Mouse (Mus musculus) left cerebral cortex, adult 8-10 months (tissue): ENCODE results near the gene Rnf213. TPM values are rescaled to one million over a fixed set of nuclear protein-coding genes. Genes with fewer than 3 reads are reported as not detected.
"Not testable (repeated sequence)": the region's sequence is repeated elsewhere in the genome, so short reads cannot be mapped to it uniquely, and the experiment has no call there.

ENCODE experiments used
- DNase-seq, 2 experiments: peaks; one replicate each; pipeline ENCODE4 v3.0.0; 2022; ENCODE audit warnings: low spot score in 2 of 2
- total RNA-seq, 4 experiments: library from RNA; stranded (reverse); gene quantifications; 2 replicates each; pipeline ENCODE4 v1.2.4; 2022

The Rnf213 gene
- 1 to 10 TPM; 4.5 to 5.7 (median 5.5) TPM for total RNA-seq

GRCm38 (mm10) chr11:119392800-119393482 is at the start of gene Rnf213:
TSS of gene Rnf213 (plus strand) at chr11:119393100.
- peak in 1 of 2 experiments; percentile 12 for DNase-seq

DNA sequence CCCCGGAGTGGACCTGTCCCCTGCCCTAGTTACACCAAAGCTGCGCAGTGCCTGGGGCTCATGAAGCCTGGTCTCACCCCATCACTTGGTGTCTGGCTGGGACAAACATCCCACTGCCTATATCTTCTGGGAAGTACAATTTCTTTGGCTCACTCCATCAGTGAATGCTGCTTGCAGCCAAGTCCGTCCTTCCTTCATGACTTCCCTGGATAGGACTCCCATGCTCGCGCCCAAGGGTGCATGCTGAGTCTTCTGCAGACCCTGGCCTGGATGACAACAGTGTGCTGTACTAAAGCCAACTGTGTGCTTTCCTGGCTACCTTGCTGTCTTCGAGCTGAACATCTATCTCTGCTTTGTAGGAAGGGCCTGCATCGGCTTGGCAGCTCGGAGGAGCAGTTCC is 48.7 kb upstream of the Rnf213 start:
- DNase-seq = no peak

DNA sequence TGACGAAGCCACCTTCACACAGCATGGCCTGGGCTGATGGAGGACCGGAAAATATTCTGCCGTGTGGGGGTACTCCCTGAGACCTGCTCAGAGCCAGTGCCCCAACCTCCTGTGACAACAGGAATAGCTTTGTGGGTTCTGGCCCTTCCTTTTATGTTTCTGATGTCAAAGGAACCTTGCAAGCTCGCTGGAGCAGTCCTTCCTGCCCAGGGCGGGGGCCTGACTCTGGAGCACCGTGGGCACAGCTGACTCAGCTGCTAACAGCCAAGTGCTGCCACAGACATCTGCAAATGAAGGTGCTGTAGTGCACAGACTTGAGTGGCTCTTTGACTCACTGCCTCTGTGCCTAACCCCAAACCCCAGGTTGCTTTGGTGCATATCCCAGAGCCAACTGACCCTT is 48.0 kb upstream of the Rnf213 start:
- DNase-seq = no peak

GRCm38 (mm10) chr11:119347125-119347524 is 45.8 kb upstream of the Rnf213 start:
- no peak for DNase-seq

DNA sequence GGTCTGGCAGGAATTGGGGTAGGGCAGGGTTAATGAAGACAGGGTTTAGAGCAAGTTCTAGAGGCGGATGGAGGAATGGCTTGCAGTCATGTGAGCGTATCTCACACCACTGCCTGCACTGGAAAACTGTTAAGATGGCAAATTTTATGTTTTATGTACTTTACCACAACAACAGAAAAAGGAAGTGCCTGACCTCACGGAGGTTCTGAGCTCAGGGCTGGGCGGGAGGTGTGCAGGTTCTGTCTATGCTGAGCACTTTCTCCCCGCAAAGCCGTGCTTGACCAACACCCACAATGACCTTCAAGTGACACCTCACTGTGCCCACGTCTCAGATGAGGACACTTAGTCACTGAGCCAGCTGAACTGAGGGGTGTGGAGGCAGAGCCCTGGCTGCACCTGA is 40.8 kb upstream of the Rnf213 start:
- no peak for DNase-seq

GRCm38 (mm10) chr11:119353946-119354345 is 39.0 kb upstream of the Rnf213 start:
- DNase-seq = no peak

DNA sequence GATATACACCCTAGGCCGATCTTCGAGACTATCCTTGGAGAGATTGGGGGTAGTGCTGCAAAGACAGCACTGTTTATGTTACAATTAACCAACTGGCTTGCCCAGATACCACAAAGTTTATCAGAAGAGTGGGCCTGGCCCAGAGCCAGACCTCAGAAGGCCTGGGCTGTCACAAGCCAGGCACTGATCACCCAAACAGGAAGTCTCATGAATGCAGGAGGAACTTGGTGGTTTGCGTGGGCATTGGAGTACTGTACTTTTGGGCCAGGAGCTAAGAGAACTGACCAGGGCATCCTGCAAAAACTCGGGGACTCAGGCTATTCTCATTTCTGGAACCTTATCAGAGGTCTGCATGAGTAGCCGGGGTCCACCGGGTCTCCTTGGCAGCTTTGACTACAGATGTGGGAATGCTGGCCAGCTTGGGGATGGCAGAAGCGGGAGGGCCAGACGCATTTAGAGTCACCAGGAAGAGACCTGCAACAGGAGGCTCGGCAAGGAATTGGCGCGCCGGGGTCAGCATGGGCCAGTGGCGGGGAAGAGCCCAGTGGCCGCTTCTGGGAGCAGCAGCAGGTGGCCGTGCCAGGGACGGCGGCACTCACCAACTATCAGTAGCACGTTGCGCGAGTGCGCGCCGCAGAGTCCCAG is 38.0 kb upstream of the Rnf213 start:
- DNase-seq = no peak

DNA sequence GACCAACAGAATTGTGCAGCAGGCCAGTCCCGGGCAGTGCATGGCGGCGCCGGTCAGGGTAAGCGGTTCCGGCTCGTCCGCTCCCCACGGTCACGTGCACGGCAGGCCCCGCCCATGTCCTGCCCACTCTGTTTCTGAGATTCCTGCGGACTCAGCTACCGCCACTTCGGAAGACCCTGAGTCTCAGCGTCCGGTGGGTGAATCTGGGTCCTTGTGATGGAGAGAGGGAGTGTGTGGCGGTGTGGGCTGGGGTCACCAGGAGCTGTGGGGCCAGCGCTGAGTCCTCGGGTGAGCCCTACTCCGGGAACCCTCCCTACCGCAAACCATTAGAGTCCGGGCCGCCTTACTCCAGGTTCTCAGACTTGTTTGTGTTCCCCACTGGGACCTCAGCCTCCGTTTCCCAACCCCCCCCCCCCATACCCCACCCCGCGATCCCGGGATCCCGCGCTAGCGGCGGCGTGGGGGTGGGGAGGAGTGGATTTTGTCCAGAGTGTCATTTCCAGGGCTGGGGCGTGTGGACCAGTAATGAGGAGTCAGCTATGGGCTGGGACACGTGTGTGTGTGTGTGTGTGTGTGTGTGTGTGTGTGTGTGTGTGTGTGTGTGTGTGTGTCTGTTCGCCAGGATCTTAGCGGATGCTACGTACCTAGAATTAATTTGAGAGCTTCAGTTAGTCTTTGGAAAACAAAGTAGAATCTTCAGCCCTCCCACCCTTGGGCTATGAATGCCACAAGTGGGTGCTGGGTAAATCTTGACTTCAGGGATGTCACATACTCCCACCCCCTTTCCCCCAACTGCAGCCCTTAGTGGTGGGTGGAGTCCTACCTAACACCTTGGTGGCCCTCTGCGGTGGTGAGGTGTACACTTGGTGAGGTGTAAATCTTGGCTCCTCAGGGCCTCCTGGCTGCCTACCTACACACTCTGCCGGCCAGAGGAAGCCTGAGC is 37.2 kb upstream of the Rnf213 start, which contains the start of the genes Sgsh and Slc26a11:
Sgsh (minus strand) TSS at position 94 of the 943 bp plus-strand sequence.
Slc26a11 (plus strand) TSS at position 115 of the 943 bp plus-strand sequence.
- DNase-seq = peak; percentile 45 to 56

DNA sequence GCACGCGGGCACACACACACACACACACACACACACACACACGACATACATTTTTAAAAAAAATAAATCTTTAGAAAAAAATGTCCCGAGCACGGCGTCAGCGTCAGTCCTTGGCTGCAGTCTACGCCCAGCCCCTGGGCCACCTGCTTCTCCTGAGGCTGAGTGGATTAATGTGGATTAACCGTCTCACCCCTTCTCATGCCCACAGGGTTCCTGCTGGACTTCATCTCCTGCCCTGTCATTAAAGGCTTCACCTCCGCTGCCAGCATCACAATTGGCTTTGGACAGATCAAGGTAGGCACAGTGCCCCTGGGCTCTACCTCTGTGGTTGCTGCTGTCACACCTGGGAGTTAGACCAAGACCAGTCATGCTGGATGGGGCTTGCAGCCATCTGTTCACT is 33.8 kb upstream of the Rnf213 start:
- DNase-seq = no peak

DNA sequence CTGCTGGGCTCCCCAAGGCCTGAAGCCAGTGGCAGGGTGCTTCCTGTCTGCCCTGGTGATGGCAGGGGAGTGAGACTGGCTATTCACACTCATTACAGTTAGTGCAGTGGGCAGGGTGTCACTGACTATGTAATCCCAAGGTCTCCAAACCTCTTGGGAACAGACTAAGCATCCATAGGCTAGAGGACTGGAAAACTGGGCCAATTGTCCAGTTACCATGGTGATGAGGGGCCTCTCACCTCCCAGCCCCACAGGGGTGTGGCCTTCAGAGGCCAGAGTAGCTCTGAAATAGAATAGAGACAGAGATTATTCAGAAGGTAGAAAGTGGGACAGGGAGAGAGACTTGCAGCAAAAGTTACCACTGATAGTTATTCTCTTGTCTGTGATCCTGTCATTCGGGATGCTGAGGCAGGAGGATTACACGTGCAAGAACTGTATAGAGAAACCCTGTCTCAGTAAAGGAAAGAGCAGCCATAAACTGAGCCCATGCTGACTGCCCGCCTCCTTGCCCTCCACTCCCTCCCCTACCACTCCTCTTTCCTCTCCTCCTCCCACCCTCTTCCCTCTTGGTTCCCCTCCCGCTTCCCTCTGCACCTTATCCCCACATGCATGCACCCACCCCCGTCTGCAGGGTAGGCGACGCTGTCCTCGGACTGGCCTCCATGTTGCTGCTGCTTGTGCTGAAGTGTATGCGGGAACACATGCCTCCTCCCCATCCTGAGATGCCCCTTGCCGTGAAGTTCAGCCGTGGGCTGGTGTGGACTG is 29.9 kb upstream of the Rnf213 start:
- DNase-seq = no peak

DNA sequence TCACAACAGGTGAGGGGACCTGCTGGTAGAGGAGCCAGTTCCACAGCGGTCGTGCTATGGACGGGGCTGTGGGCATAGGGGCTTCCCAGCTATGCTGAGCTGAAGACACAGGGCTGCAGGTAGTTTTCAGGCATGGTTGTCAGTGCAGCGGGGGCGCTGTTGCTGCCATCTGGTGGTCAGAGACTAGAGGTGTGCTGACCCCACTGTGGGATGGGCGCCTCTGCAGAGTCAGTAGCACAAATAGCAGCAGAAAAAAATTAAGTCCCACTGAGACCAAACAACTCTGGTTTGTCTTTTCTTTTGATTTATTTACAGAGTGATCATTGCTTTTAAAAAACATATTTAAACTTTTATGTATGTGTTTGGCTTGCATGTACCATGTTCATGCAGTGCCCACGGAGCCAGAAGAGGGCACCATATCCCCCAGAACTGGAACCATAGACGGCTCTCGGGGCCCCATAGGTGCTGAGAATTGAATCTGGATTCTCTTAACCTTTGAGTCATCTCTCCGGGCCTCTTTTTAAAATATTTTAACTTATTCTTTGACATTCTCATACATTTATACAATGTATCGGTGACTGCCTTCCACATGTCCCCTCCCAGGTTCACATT is 29.3 kb upstream of the Rnf213 start:
- DNase-seq = peak in 1 of 2 experiments; percentile 32

DNA sequence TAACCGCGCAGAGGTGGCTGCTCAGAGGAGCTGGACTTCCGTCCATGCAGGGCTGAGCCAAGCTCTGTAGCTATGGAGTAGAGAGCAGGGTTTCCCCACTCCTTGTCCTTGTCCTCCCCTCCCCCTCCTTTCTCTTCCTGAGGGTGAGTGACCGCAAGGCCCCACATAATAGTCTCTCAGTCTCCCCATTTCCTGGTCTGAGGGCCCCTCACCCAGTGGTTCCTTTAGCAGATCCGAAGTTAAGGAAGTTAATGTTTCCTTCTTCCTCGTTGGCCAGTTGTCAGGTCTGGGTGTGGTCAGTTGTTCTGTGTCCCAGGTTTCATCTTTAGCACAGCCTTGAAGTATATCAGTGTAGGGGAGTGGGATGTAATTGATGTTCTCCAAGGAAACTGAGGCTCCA is 17.5 kb upstream of the Rnf213 start:
- no peak for DNase-seq

- DNase-seq = no peak
These were observed 15.6 kb upstream of the Rnf213 start for GRCm38 (mm10) chr11:119377326-119377725.

DNA sequence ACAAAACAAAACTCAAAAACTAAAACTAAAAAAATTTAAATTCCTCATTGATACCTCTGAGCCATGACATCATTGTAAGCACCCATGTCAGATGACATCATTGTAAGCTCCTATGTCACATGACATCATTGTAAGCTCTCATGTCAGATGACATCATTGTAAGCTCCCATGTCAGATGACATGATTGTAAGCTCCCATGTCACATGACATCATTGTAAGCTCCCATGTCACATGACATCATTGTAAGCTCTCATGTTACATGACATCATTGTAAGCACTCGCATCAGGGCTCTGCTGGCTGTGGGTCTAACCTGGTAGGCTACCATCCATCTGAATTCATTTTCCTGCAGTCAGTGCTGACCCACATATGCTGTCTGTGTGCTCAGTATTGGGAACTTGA is 14.3 kb upstream of the Rnf213 start:
- no peak for DNase-seq

DNA sequence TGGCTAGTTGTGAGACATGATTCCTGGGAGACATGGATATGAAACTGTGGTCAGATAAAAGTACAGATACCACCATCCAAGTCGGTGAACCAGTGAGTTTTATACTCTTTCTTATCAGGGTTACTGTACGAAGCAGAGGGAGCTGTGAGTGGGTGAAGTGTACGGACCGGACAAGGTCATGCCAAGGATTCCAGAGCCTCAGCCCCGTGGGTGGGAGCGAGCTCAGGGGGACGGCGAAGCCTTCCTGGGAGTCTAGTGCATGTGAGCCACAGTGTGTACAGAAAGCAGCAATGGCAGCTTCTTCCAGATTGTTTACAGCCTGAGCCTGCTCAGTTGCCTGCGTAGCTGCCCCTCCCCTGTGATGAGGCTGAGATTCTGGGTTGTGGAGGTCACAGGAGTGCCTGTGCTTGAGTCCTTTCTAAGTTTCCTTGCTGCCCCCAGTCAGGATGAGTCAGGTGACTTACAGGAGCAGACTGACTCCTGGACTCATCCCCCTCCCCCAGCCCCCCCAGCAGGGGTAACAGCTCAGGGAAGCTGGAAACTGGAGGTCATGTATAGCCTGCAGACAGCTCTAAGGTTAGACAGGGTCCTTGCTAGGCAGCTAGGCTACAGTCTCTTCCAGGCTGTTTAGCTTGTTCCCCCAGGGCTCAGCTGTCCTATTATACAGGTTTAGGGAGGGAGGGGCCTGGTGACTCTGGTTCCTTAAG is 11.1 kb upstream of the Rnf213 start:
- no peak for DNase-seq

DNA sequence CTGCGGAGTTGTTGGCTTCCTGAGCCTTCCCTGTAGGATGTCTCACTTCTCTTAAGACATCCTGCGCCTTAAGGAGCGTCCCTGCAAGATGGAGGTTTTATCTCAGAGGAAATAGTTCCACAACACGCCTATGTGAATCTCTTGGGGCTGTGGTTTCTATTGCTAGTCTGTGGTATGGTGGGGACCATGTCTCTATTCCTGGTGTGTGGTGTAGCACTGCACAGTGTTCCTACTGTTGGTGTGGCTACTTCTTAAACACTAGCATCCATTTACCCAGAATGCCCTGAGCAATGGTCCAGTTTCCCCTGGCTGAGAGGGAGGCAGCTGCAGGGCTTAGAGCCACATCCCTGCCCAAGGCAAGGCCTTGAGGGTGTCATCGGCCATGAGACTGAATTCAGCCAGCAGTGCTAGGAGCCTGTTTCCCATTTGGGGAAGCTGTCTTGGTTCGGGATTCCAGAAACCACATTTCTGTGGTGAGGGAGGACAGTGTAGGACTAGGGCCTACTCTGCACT is 10.5 kb upstream of the Rnf213 start:
- DNase-seq = no peak

- no peak for DNase-seq
These were observed 8.0 kb upstream of the Rnf213 start for GRCm38 (mm10) chr11:119384904-119385303.

GRCm38 (mm10) chr11:119386306-119386705 is 6.6 kb upstream of the Rnf213 start:
- no peak for DNase-seq

DNA sequence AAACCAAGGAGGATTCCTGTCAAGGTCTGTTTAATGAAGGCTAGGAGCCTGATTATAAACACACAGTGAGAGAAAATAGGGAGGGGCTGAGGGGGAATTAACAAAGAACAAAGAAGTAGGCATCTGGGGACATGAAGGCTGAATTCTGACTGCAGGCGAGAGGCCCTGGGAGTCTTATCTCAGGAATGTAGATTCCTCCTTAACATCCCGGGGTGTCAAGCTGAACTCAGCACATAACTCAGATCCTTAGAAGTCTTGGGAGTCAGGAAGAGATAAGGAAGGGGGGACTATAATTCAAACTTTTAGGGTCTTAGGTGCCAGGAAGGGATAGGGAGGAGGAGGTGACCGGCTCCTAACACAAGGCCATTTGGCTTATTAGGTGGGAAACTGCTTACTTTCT is 5.6 kb upstream of the Rnf213 start:
- not testable (repeated sequence) for DNase-seq

DNA sequence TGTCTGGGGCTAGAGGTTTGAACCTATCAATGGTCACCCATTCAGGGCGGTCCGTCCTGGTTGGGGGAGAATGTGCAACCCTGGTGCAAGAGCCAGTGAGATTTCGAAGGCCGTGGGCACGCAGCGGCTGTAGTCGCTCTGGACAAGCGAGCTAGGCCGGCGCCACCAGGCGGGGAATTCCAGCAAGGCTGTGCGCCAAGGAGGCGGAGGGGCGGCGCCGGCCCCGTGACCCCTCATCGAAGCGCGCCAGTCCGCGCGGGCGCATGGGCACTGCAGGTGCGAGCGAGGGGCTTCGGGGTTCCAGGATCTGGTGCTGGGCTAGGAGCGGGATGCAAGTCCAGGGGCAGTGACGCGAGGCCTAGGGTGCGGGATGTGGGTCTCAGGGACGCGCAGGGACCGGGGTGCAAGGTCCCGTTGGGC is 3.0 kb upstream of the Rnf213 start:
- peak; percentile 18 to 28 for DNase-seq
